Mouse (Mus musculus) gastrocnemius, adult 2 months (tissue): ENCODE measurements around the gene Timd2. TPM values are rescaled to one million over a fixed set of nuclear protein-coding genes. Genes with fewer than 3 reads are reported as not detected.

Experiments used
- DNase-seq: peaks from one replicate; pipeline ENCODE4 v3.0.0; 2022
- H3K27ac ChIP-seq: fragments of 200-600 bp; 2 replicates; pipeline ENCODE4 v1.8.1; 2022; ENCODE audit warnings: mild to moderate bottlenecking
- H3K4me3 ChIP-seq: fragments of 200-600 bp; 2 replicates; pipeline ENCODE4 v1.8.1; 2022; ENCODE audit warnings: mild to moderate bottlenecking, moderate library complexity
- CTCF ChIP-seq: fragments of 200-600 bp; IDR thresholded peaks from 2 replicates; pipeline ENCODE4 v1.8.1; 2022; ENCODE audit warnings: antibody characterized with exemption, mild to moderate bottlenecking, moderate library complexity
- intact Hi-C: fragments of 180-260 bp; cut with DNase I; formaldehyde crosslinking; loops from one replicate; pipeline ENCODE4 v1.15.1; 2025
- total RNA-seq, 2 experiments: library from RNA; stranded (reverse); gene quantifications; 2 replicates each; pipeline ENCODE4 v1.2.3; 2021

Gene Timd2
- total RNA-seq, 2 experiments from 2014 or later = not detected

DNA sequence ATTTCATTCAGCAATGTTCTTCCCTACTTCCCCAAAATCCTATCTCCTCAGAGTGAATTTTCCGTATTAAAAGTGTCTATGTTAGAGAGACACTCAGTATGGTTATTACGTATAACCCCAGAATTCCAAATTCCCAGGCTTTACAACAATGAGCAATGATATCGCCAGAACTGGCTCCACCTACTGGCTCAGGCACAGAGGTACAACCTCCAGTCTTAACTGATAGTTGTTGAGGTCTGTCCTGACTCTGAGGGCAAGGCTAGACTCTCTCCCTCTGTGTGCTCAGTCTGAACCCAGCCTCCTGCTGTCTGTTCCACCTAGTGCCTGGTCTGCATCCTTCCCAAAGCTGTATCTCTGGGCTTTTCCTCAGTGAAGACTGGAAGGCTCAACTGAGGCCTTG is 75.2 kb downstream of the Timd2 start:
- DNase-seq = no peak
- no peak overlapping the region for H3K4me3 ChIP-seq
- H3K27ac ChIP-seq = no peak overlapping the region
- intact Hi-C loops = no loop called here
- TF ChIP-seq CTCF = peak; percentile 48

DNA sequence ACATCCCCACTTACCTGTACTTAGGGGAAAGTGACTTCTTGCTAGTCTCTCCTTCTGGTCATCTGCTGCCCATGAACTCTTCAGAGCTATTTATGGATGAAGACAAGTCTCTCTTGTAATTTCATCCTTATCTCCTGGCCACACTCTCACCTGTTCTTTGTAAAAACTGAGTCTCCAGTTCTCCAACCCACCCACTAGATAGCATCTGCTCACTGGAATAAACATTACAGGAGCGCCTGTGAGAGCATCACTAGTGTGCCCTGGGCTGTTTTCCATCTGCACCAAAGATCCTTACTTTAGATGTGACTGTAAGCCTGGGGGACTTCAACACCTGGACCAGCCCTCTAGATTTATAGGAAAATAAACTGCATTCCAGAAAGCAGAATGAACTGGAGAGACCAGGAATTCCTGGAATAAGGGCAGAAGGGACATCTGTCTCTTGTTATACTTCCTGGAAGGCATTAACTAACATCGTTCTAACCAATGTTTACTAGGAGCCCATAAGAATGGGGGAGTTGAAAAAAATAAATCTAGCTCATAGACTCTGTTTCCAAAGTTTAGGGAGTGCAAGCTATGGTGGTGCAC is 77.6 kb downstream of the Timd2 start, which contains the start of gene Dppa1:
Gene Dppa1 (minus strand): TSS at position 51 of the 585 bp plus-strand sequence.
- DNase-seq = no peak
- Histone ChIP-seq H3K27ac (no peak within 1 kb of the TSS), H3K4me3 (no peak within 1 kb of the TSS)
- no peak for TF ChIP-seq CTCF
- intact Hi-C loops = no loop called here

DNA sequence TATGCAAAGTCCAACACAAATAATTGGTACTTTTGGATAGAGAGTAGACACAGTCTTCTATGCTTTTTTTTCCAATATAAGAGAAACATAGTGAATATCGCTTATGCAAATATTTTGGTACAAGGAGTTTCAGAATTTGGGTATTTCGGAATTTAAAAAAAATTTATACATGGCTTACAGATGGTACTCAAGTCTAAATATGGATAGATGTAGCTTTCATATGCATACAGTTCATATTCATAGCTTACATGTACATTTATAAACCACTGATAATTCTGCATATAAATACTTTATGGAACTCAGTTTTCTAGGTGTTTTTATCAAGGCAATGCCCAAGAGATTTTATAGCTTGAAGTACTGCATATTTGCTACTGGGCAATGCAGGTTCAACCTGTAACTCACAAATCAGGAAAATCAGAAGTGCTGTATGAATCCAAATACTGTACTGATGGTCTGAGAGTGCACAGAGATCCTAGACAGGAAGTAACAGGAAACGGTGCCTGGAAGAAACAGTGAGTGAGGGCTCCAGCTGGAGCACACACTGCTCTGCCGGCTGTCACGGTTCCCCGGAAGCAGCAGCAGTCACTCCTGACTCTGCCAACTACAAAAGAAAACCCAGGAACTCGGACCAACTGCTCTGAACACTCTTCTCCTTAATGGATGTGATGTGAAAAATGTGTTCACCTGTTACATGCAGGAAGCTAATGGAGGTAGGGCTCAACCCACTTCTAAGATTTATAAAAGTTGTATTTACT is 86.3 kb downstream of the Timd2 start:
- Histone ChIP-seq H3K27ac (no peak overlapping the region), H3K4me3 (no peak overlapping the region)
- TF ChIP-seq CTCF = no peak
- DNase-seq = no peak
- intact Hi-C loops = no loop called here

DNA sequence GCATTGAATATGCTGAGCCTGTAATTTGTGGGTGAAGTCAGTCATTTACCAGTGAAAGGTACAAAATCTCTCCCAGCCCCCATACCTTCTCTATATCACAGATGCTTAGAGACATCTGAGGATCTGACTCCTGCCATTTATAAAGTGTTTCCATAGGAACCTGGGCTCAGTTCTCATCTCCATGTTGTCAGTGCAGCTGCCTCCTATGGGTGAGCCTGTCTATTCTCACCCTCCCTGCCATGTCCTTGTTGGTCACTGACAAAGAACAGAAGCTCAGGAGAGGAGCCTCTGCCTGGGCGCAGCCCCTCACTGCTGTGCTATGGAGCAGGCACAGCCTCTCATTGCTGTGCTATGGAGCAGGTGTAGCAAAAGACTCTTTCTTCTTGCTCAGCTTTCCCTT is 86.9 kb downstream of the Timd2 start:
- Histone ChIP-seq H3K4me3 (no peak overlapping the region), H3K27ac (no peak overlapping the region)
- intact Hi-C loops = no loop called here
- TF ChIP-seq CTCF = no peak
- no peak for DNase-seq

Other genes with a start within 250 kb of the Timd2 start
- gene Gm12169, start 182.8 kb downstream of the Timd2 start, total RNA-seq = not detected
- gene BC053393, start 135.5 kb downstream of the Timd2 start, total RNA-seq = not detected
- not detected for gene Dppa1, start 77.8 kb downstream of the Timd2 start, total RNA-seq
- gene Havcr1, start 28.0 kb upstream of the Timd2 start, total RNA-seq = not detected
- under 1 TPM; 0.26 to 0.67 TPM for gene Timd4, start 103.7 kb upstream of the Timd2 start, total RNA-seq